Mouse (Mus musculus) Patski (cell line): ENCODE data around the gene Defb15. TPM values are rescaled to one million over a fixed set of nuclear protein-coding genes. Genes with fewer than 3 reads are reported as not detected.
"Not testable (repeated sequence)": the region's sequence is repeated elsewhere in the genome, so short reads cannot be mapped to it uniquely, and the experiment has no call there.

ENCODE experiments used
- ATAC-seq: fragments of 100-300 bp; one replicate; pipeline ENCODE4 v1.8.0; 2021
- CTCF ChIA-PET: fragments of 350-600 bp; sonication (Branson Sonifier 250); formaldehyde crosslinking; loops from one replicate; lab custom pipeline; 2022; ENCODE audit warnings: inconsistent platforms; lab: Charles Lee
- POLR2A ChIA-PET: fragments of 350-600 bp; sonication (Branson Sonifier 250); formaldehyde crosslinking; loops from one replicate; lab custom pipeline; 2022; ENCODE audit warnings: antibody characterized with exemption, inconsistent platforms; lab: Charles Lee
- DNase-seq: peaks from one replicate; pipeline ENCODE4 v3.0.0-alpha.2; 2011; ENCODE audit warnings: low read depth, low spot score
- H3K27me3 ChIP-seq: fragments of 371-371 bp; one replicate; pipeline ENCODE4 v1.5.1; 2021
- CTCF ChIP-seq: fragments of 100-300 bp; IDR thresholded peaks from one replicate; pipeline ENCODE4 v1.5.1; 2021
- in situ Hi-C: fragments of 300-500 bp; cut with MboI; formaldehyde crosslinking; loops from 3 replicates; pipeline ENCODE4 v1.11.1; 2018; ENCODE audit warnings: low pct_unique_long_range_greater_than_20kb, mixed read lengths
- polyA plus RNA-seq: library from polyadenylated mRNA; unstranded; gene quantifications from one replicate; pipeline ENCODE4 v1.2.3, GENCODE M21; 2021

Gene Defb15
- polyA plus RNA-seq, 1 experiment from 2014 or later, result not detected

DNA sequence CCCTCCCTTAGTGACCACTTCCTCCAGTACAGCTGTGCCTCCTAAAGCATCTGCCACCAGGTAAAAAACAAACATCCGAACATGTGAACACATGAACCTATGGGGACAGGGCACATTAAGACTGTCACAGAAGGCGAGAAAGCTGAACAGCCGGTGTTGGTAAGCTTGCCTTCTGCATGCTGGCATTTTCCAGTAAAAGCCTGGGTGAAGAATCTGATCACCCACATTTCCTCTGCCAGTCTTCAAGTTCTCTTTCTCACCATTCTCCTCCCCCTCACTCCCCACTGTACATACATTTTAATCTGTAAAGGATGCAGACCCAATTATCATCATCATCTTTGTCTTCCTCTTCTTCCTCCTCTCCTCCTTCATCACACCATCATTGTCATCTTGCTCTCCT is 16.9 kb downstream of the Defb15 start:
- no peak for TF ChIP-seq CTCF
- H3K27me3 ChIP-seq, result no peaks in the 10 kb centered on the region
- CTCF ChIA-PET, result interaction anchor here (1.1 kb wide), 1 partner anchor 18 kb away, joined by 3 read pairs; no protein-coding TSS in a partner anchor
- POLR2A ChIA-PET, result no interaction called here
- in situ Hi-C loops, result loop anchor here (10.0 kb wide), 1 partner anchor 59 kb away; no protein-coding TSS in a partner anchor
- DNase-seq (no peak), ATAC-seq (no peak)

DNA sequence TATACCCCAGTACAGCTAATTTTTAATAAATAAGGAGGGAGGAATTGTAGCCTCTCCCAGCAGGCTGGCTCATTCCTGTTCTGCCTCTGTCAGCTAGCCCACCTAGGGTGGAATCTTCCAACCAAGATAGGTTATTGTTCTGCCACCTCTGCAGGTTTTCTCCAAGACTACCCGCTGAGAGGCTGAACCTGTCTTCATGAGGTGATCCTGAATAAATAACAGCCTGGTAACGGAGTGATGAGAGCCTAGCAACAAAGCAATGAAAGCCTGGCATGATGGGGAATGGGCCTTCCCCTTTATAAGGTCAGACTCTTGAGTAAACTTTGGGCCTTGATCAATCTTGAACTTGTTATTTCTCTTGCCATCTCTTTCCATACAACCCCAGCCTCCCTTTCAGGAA is 20.0 kb downstream of the Defb15 start:
- no peak for DNase-seq
- TF ChIP-seq CTCF, result no peak
- POLR2A ChIA-PET, result no interaction called here
- H3K27me3 ChIP-seq, result no peaks in the 10 kb centered on the region
- in situ Hi-C loops, result loop anchor here (10.0 kb wide), 1 partner anchor 62 kb away; no protein-coding TSS in a partner anchor
- no peak for ATAC-seq
- CTCF ChIA-PET, result no interaction called here

DNA sequence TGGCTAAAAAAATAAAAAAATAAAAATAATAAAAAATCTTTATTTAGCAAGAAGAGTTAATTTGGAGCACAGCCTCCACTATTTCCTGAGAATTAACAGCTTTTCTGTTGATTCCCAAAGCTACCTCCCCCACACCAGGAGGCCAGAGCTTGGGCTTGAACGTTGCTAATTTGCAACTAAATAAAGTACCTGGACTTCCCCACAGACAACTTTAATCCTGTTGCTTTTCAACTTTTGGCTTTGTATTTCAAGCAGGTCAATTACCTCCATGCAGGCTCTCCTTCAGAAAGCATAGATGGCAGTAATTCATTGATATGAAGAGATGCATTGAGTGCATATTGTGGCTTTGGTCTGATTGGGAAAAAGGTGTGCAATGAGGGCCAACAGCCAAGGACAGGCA is 20.6 kb downstream of the Defb15 start:
- in situ Hi-C loops, result loop anchor here (10.0 kb wide), 1 partner anchor 63 kb away; no protein-coding TSS in a partner anchor
- no peak for ATAC-seq
- no peak for DNase-seq
- no peaks in the 10 kb centered on the region for H3K27me3 ChIP-seq
- ChIA-PET POLR2A (no interaction called here), CTCF (no interaction called here)
- TF ChIP-seq CTCF, result no peak

DNA sequence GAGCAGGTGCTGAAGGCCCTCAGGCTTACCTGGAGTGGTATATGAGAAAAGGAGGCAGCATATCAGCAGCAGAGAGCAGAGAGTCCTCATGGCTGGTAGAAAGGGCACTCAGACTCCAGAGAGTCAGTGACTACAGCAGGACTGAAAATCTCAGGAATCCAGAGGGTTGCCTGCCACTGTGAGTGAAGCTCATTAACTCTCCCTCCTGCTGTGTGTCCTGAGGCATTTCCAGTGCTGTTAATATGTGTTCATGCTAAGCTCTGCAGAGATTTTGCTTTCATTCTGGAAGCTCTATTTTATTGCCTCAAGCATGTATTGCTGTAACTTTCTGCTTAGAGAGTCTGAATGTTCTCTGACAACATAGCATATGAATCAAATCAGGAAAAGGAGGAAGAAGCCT is 26.2 kb downstream of the Defb15 start, which contains the start of gene Defb11:
Defb11 (minus strand) TSS at position 123 of the 400 bp plus-strand sequence.
- POLR2A ChIA-PET, DNase-seq, CTCF ChIA-PET, ATAC-seq, H3K27me3 ChIP-seq, in situ Hi-C loops: not testable (repeated sequence)

DNA sequence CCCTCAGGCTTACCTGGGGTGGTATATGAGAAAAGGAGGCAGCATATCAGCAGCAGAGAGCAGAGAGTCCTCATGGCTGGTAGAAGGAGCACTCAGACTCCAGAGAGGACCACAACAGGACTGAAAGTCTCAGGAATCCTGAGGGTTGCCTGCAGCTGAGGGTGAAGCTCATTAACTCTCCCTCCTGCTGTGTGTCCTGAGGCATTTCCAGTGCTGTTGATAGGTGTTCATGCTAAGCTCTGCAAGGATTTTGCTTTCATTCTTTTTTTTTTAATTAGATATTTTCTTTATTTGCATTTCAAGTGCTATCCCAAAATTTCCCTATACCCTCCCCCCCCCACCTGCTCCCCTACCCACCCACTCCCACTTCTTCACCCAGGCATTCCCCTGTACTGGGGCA is 47.2 kb downstream of the Defb15 start, which contains the start of gene Defb9:
Defb9 (minus strand) TSS at position 101 of the 400 bp plus-strand sequence.
- H3K27me3 ChIP-seq, POLR2A ChIA-PET, ATAC-seq, CTCF ChIA-PET, DNase-seq, in situ Hi-C loops: not testable (repeated sequence)

Other genes with a start within 250 kb of the Defb15 start
- gene AY761184, start 229.1 kb downstream of the Defb15 start, polyA plus RNA-seq, result not detected
- gene Defa24, start 198.2 kb downstream of the Defb15 start, polyA plus RNA-seq, result not detected
- not detected for gene Defb50, start 109.2 kb downstream of the Defb15 start, polyA plus RNA-seq
- gene Defb2, start 92.8 kb downstream of the Defb15 start, polyA plus RNA-seq, result not detected
- not detected for gene Defb10, start 73.8 kb downstream of the Defb15 start, polyA plus RNA-seq
- gene Defb9, start 47.3 kb downstream of the Defb15 start, polyA plus RNA-seq, result not detected
- not detected for gene Defb11, start 26.3 kb downstream of the Defb15 start, polyA plus RNA-seq
- gene Defb35, start 5.6 kb upstream of the Defb15 start, polyA plus RNA-seq, result not detected
- not detected for gene Defb13, start 14.1 kb upstream of the Defb15 start, polyA plus RNA-seq
- gene Fam90a1a, start 26.0 kb upstream of the Defb15 start, polyA plus RNA-seq, result not detected
- gene Ccdc70, start 37.1 kb upstream of the Defb15 start, polyA plus RNA-seq, result not detected
- 0.32 TPM for gene Atp7b, start 127.6 kb upstream of the Defb15 start, polyA plus RNA-seq
- 13.7 TPM for gene Alg11, start 128.0 kb upstream of the Defb15 start, polyA plus RNA-seq
- 3.4 TPM for gene Nek5, start 192.3 kb upstream of the Defb15 start, polyA plus RNA-seq
- 7.3 TPM for gene Nek3, start 233.7 kb upstream of the Defb15 start, polyA plus RNA-seq